Mouse (Mus musculus): ENCODE results near the gene Olfr974. TPM values are rescaled to one million over a fixed set of nuclear protein-coding genes. Genes with fewer than 3 reads are reported as not detected.
"Not testable (repeated sequence)": the region's sequence is repeated elsewhere in the genome, so short reads cannot be mapped to it uniquely, and the experiment has no call there.

Olfr974 gene
- not detected in 2 replicates for polyA plus RNA-seq (2014; fragmentation: Nextera tagmentation; extraction: Ambion mirVana)

DNA sequence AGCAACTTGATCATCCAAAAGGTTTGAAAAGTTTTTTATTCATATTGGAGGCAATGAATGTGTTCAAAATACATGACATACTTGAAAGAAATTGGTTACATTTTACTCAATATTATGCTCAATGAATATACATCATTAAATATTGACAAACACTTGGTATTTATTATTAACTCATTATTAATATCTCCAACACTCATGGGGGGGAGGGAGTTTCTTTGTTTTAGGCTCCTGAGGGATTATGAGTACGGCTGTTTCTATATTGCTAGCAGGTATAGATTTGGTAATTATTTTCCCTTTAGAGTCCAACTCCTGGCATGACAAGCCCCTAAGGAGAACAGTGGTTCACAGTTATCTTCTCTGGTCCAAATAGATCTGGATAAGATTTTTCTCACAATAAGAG lies at the start of gene Olfr974:
TSS of gene Olfr974 (plus strand) at position 301 of the 400 bp plus-strand sequence.
- Histone ChIP-seq H3K9ac (ENCODE audit: low read depth, low read length) (no peak within 1 kb of the TSS), H3K9me3 (ENCODE audit: control insufficient read depth, low read length) (no peaks in the 10 kb centered on the region), H3K4me3 (ENCODE audit: low read depth, low read length) (no peak within 1 kb of the TSS), H3K36me3 (ENCODE audit: control insufficient read depth, insufficient read depth, low read length) (no peaks in the 10 kb centered on the region), H3K27ac (ENCODE audit: low read depth, low read length) (no peak within 1 kb of the TSS), H3K4me2 (replicated peaks; ENCODE audit: low read depth, low read length) (no peak within 1 kb of the TSS), H3K4me1 (replicated peaks; ENCODE audit: control insufficient read depth, insufficient read depth, low read length) (no peaks in the 10 kb centered on the region), H3K27me3 (ENCODE audit: control insufficient read depth, insufficient read depth, low read length) (no peaks in the 10 kb centered on the region)
- DNase-seq (ENCODE audit: low spot score) (no peak), ATAC-seq (ENCODE audit: low FRiP score) (no peak)
- 70% methylated on average over 1 of the region's 1 CpGs for WGBS

DNA sequence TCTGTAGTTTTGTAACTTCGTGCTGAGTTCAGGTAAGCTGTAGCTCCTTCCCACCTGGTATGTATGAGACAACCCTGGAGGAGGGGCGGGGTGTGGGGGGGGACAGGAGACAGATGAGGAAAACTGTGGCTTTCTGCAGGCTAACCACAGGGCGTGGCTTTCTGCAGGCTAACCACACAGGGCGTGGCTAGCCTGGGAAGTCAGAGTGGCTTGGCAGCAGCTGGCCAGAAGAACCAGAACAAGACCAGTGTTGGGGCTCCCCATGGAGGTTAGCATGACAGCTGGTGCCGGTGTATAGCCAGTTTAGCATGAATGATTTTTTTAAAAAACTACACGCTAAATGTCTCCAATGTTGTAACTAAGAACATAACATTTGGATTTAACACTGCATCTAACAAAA lies 32.2 kb upstream of the Olfr974 start:
- H3K9ac ChIP-seq (ENCODE audit: low read depth, low read length), result no peak overlapping the region
- DNase-seq (ENCODE audit: low spot score), result no peak
- no peaks in the 10 kb centered on the region for H3K36me3 ChIP-seq (ENCODE audit: control insufficient read depth, insufficient read depth, low read length)
- no peak overlapping the region for H3K4me3 ChIP-seq (ENCODE audit: low read depth, low read length)
- WGBS, result 86% methylated on average over 6 of the region's 6 CpGs
- no peaks in the 10 kb centered on the region for H3K27me3 ChIP-seq (ENCODE audit: control insufficient read depth, insufficient read depth, low read length)
- H3K27ac ChIP-seq (ENCODE audit: low read depth, low read length), result no peak overlapping the region
- no peak overlapping the region for H3K4me2 ChIP-seq (replicated peaks; ENCODE audit: low read depth, low read length)
- no peak for ATAC-seq (ENCODE audit: low FRiP score)
- no peaks in the 10 kb centered on the region for H3K4me1 ChIP-seq (replicated peaks; ENCODE audit: control insufficient read depth, insufficient read depth, low read length)
- H3K9me3 ChIP-seq (ENCODE audit: control insufficient read depth, low read length), result no peaks in the 10 kb centered on the region

DNA sequence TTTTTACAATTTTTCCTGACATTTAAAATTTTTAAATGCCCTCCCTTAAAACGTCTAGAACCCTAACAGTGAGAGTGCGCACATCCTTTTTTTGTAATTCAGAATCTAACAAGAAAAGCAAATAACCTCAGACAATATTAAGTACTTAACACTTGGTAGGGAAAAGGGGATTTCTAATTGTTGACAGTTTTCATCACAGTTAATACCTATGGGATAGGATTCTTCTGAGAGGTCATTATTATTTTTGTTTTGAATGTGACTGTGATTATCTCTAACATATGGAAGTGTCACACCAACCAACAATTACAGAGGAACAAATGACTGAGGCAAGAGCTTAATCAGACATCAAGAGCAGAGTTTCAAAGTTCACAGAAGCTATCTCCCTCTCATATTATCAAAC lies 30.3 kb upstream of the Olfr974 start, which contains the start of gene Olfr229:
TSS of gene Olfr229 (plus strand) at position 301 of the 400 bp plus-strand sequence.
- DNase-seq (ENCODE audit: low spot score), result no peak
- Histone ChIP-seq H3K36me3 (ENCODE audit: control insufficient read depth, insufficient read depth, low read length) (no peaks in the 10 kb centered on the region), H3K4me2 (replicated peaks; ENCODE audit: low read depth, low read length) (no peak within 1 kb of the TSS), H3K27me3 (ENCODE audit: control insufficient read depth, insufficient read depth, low read length) (no peaks in the 10 kb centered on the region), H3K27ac (ENCODE audit: low read depth, low read length) (no peak within 1 kb of the TSS), H3K9ac (ENCODE audit: low read depth, low read length) (no peak within 1 kb of the TSS), H3K9me3 (ENCODE audit: control insufficient read depth, low read length) (no peaks in the 10 kb centered on the region), H3K4me3 (ENCODE audit: low read depth, low read length) (no peak within 1 kb of the TSS), H3K4me1 (replicated peaks; ENCODE audit: control insufficient read depth, insufficient read depth, low read length) (no peaks in the 10 kb centered on the region)
- WGBS, result 81% methylated on average over 2 of the region's 2 CpGs
- ATAC-seq (ENCODE audit: low FRiP score), result no peak

DNA sequence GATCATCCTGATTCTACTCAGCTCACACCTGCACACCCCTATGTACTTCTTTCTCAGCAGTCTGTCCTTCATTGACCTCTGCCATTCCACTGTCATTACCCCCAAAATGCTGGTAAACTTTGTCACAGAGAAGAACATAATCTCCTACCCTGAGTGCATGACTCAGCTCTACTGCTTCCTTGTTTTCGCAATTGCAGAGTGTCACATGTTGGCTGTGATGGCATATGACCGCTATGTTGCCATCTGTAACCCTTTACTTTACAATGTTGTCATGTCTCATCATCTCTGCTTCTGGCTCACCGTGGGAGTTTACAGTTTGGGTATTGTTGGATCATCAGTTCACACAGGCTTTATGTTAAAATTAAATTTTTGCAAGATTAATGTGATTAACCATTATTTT lies 27.4 kb upstream of the Olfr974 start:
- H3K4me2 ChIP-seq (replicated peaks; ENCODE audit: low read depth, low read length), result no peak overlapping the region
- H3K9me3 ChIP-seq (ENCODE audit: control insufficient read depth, low read length), result no peaks in the 10 kb centered on the region
- H3K36me3 ChIP-seq (ENCODE audit: control insufficient read depth, insufficient read depth, low read length), result no peaks in the 10 kb centered on the region
- H3K4me3 ChIP-seq (ENCODE audit: low read depth, low read length), result no peak overlapping the region
- 86% methylated on average over 3 of the region's 3 CpGs for WGBS
- DNase-seq (ENCODE audit: low spot score), result no peak
- H3K4me1 ChIP-seq (replicated peaks; ENCODE audit: control insufficient read depth, insufficient read depth, low read length), result no peaks in the 10 kb centered on the region
- no peak overlapping the region for H3K9ac ChIP-seq (ENCODE audit: low read depth, low read length)
- H3K27me3 ChIP-seq (ENCODE audit: control insufficient read depth, insufficient read depth, low read length), result no peaks in the 10 kb centered on the region
- no peak overlapping the region for H3K27ac ChIP-seq (ENCODE audit: low read depth, low read length)
- no peak for ATAC-seq (ENCODE audit: low FRiP score)

DNA sequence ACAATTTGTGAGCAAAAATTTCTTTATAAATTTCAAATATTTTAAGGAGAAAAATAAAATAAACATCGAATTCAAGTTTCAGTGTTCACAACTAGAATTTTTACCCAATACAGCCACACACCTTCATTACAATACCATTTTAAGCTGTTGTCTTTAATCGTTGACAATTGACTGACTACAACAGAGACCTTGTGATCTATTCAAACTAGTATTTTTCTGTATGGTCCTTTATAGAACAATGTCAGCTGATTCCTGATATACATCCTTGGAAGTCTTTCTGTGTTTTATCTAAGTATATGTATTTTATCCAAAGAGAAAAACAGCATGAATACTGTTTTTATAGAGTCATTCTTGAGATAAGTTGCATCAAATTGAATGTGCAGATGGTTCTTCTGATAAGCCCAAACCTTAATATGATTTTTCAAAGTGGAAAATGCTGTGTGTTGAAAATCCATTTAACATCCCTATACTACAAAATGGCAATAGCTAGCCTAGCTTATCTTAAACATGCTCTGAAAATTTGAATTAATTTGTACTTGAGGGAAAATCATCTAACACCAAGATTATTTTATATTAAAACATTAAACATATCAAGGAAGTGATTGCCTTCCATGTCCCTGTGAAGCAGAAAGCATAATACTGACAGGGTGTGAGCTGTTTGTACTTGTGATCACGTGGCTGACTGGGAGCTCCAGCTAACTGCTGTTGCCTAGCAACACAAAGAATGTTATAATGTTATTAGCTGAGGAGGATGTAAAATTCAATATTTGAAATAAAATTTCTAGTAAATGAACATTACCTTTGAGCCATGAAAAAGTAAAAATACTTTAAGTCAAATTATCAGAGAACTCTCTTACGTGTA lies 9.1 kb upstream of the Olfr974 start:
- H3K36me3 ChIP-seq (ENCODE audit: control insufficient read depth, insufficient read depth, low read length); H3K27ac ChIP-seq (ENCODE audit: low read depth, low read length); H3K27me3 ChIP-seq (ENCODE audit: control insufficient read depth, insufficient read depth, low read length); H3K4me3 ChIP-seq (ENCODE audit: low read depth, low read length); H3K4me2 ChIP-seq (replicated peaks; ENCODE audit: low read depth, low read length); H3K9me3 ChIP-seq (ENCODE audit: control insufficient read depth, low read length); H3K4me1 ChIP-seq (replicated peaks; ENCODE audit: control insufficient read depth, insufficient read depth, low read length); ATAC-seq (ENCODE audit: low FRiP score); DNase-seq (ENCODE audit: low spot score); H3K9ac ChIP-seq (ENCODE audit: low read depth, low read length): not testable (repeated sequence)
- WGBS, result no CpG with 5 or more reads among the region's 4 CpGs

DNA sequence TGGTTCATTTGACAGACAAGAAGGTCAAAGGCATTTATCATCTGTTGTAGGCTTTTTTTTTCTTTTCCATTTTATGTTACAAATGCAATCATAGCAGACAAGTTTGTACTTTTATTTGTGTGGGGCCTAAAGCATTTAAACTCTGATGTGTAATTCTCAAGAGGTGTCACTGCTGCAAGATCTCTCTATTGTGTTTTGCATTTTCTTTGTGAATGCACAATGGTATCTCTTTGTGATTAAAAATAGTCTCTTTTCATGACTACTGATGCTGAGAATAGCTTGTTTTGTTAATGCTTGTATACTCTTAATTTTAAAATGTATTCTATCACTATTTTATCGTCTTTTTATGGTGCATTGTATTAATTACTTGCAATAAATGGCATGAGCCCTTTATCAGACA lies 8.5 kb upstream of the Olfr974 start:
- H3K4me3 ChIP-seq (ENCODE audit: low read depth, low read length); ATAC-seq (ENCODE audit: low FRiP score); DNase-seq (ENCODE audit: low spot score); H3K9me3 ChIP-seq (ENCODE audit: control insufficient read depth, low read length); H3K27ac ChIP-seq (ENCODE audit: low read depth, low read length); H3K36me3 ChIP-seq (ENCODE audit: control insufficient read depth, insufficient read depth, low read length); H3K4me2 ChIP-seq (replicated peaks; ENCODE audit: low read depth, low read length); H3K9ac ChIP-seq (ENCODE audit: low read depth, low read length); H3K27me3 ChIP-seq (ENCODE audit: control insufficient read depth, insufficient read depth, low read length); H3K4me1 ChIP-seq (replicated peaks; ENCODE audit: control insufficient read depth, insufficient read depth, low read length): not testable (repeated sequence)
- 55% methylated on average over 1 of the region's 1 CpGs for WGBS

DNA sequence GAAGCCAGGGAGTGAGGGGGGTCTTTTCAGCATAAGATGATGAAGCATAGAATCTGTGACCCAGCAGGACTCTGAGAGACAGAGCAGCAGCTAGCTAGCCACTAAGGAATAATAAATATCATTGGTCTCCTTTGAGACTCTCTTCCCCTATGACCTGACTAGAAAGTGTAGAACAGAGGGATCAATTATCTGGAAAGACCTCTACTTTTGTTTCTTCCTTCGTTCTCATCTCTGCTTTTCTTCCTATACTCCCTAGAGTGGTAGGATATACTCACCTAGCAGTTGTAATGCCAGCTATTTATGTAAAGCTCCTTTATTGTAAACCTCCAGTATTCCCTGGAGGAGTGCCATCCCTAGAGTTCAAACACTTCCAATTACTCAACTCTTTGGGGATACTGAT lies 14.6 kb downstream of the Olfr974 start, which contains the start of gene Olfr975:
TSS of gene Olfr975 (minus strand) at position 101 of the 400 bp plus-strand sequence.
- no peak for ATAC-seq (ENCODE audit: low FRiP score)
- Histone ChIP-seq H3K27ac (ENCODE audit: low read depth, low read length) (no peak within 1 kb of the TSS), H3K4me3 (ENCODE audit: low read depth, low read length) (no peak within 1 kb of the TSS), H3K9me3 (ENCODE audit: control insufficient read depth, low read length) (no peaks in the 10 kb centered on the region), H3K4me1 (replicated peaks; ENCODE audit: control insufficient read depth, insufficient read depth, low read length) (no peaks in the 10 kb centered on the region), H3K36me3 (ENCODE audit: control insufficient read depth, insufficient read depth, low read length) (no peaks in the 10 kb centered on the region), H3K27me3 (ENCODE audit: control insufficient read depth, insufficient read depth, low read length) (no peaks in the 10 kb centered on the region), H3K4me2 (replicated peaks; ENCODE audit: low read depth, low read length) (no peak within 1 kb of the TSS), H3K9ac (ENCODE audit: low read depth, low read length) (no peak within 1 kb of the TSS)
- 73% methylated on average over 1 of the region's 1 CpGs for WGBS
- no peak for DNase-seq (ENCODE audit: low spot score)

DNA sequence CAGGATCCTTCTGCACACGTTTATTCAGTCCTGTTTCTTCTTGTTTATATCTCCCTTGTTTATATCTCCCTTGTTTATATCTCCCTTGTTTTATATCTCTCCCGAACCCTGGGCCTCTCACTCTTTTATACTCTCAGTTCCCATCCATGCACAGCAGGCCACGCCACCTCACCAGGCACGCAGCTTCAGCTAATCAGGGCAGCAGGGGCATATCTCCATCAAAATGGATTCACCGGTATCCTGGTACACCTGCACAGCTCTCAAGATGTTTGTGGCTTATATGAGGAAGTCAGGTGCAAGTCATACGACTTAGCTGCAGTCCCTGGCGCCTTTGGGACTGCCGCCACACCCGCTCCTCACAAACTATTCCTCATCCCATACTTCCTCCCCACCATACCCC lies 23.7 kb downstream of the Olfr974 start, which contains the start of gene Olfr976:
TSS of gene Olfr976 (minus strand) at position 101 of the 400 bp plus-strand sequence.
- H3K4me1 ChIP-seq (replicated peaks; ENCODE audit: control insufficient read depth, insufficient read depth, low read length); H3K9ac ChIP-seq (ENCODE audit: low read depth, low read length); H3K4me2 ChIP-seq (replicated peaks; ENCODE audit: low read depth, low read length); H3K27ac ChIP-seq (ENCODE audit: low read depth, low read length); H3K4me3 ChIP-seq (ENCODE audit: low read depth, low read length); H3K36me3 ChIP-seq (ENCODE audit: control insufficient read depth, insufficient read depth, low read length); H3K9me3 ChIP-seq (ENCODE audit: control insufficient read depth, low read length); ATAC-seq (ENCODE audit: low FRiP score); DNase-seq (ENCODE audit: low spot score); H3K27me3 ChIP-seq (ENCODE audit: control insufficient read depth, insufficient read depth, low read length): not testable (repeated sequence)
- WGBS, result 80% methylated on average over 5 of the region's 9 CpGs

Measured in hindbrain, embryonic 11.5 days (tissue).